7 mouse cellular contexts compared by ENCODE assay signal in genomic region chr8:45884552-45884951, GRCm38 (mm10). TPM values are rescaled to one million over a fixed set of nuclear protein-coding genes. Genes with fewer than 3 reads are reported as not detected.
DNase-seq lines count a peak whose midpoint lies in the region; ATAC-seq and TF ChIP-seq lines count a peak whose summit lies in the region.

No protein-coding gene starts in this region.

- no peak for TF ChIP-seq CTCF in bone marrow macrophage, adult 2 months (IDR thresholded peaks at IDR 0.05; ENCODE audit: low read depth, low read length)
- TF ChIP-seq CTCF in kidney, postnatal 0 days (IDR thresholded peaks at IDR 0.05; ENCODE audit: low read depth) = peak; percentile 42

- H3K36me3 ChIP-seq in heart, embryonic 10.5 days = no peaks in the 10 kb centered on the region
- no peaks in the 10 kb centered on the region for H3K36me3 ChIP-seq in kidney, postnatal 0 days (ENCODE audit: insufficient read depth, low read length)
- no peaks in the 10 kb centered on the region for H3K36me3 ChIP-seq in midbrain, embryonic 10.5 days

- 0 out of 2 replicates have a peak, but pooled peaks cover 2% of the 10 kb centered on the region for H3K4me1 ChIP-seq in bone marrow macrophage, adult 2 months (ENCODE audit: control insufficient read depth, insufficient read depth, low read length)
- H3K4me1 ChIP-seq in heart, embryonic 10.5 days = peaks cover 29% of the 10 kb centered on the region
- no peaks in the 10 kb centered on the region for H3K4me1 ChIP-seq in kidney, postnatal 0 days (replicated peaks; ENCODE audit: insufficient read depth, low read length)
- peaks cover 20% of the 10 kb centered on the region for H3K4me1 ChIP-seq in midbrain, embryonic 10.5 days

- peak; percentile 19 to 29 for DNase-seq in B cell, adult 2 months
- no peak for DNase-seq in heart, embryonic 10.5 days (ENCODE audit: low spot score)
- DNase-seq in kidney, postnatal 0 days (ENCODE audit: low spot score) = peak; percentile 57
- peak; percentile 23 for DNase-seq in midbrain, embryonic 10.5 days (ENCODE audit: low spot score)
- DNase-seq in frontal cortex, postnatal 14 days (ENCODE audit: low spot score in 2 of 2) = no peak

- H3K4me3 ChIP-seq in bone marrow macrophage, adult 2 months (ENCODE audit: insufficient read depth, low read length) = peak overlapping the region; percentile 42
- peak overlapping the region; percentile 68 for H3K4me3 ChIP-seq in heart, embryonic 10.5 days
- H3K4me3 ChIP-seq in kidney, postnatal 0 days (replicated peaks; ENCODE audit: low read depth, low read length) = peak overlapping the region; percentile 42
- H3K4me3 ChIP-seq in midbrain, embryonic 10.5 days = peak overlapping the region; percentile 61

- no peaks in the 10 kb centered on the region for H3K27me3 ChIP-seq in heart, embryonic 10.5 days (ENCODE audit: insufficient read depth, poor library complexity, severe bottlenecking)
- H3K27me3 ChIP-seq in kidney, postnatal 0 days (ENCODE audit: insufficient read depth, low read length) = no peaks in the 10 kb centered on the region
- H3K27me3 ChIP-seq in midbrain, embryonic 10.5 days (ENCODE audit: low read depth, poor library complexity, severe bottlenecking) = peaks cover 35% of the 10 kb centered on the region

- no peak overlapping the region for H3K9ac ChIP-seq in kidney, postnatal 0 days (ENCODE audit: low read depth, low read length)

- no peaks in the 10 kb centered on the region for H3K9me3 ChIP-seq in heart, embryonic 10.5 days
- no peaks in the 10 kb centered on the region for H3K9me3 ChIP-seq in kidney, postnatal 0 days (replicated peaks; ENCODE audit: low read length)
- H3K9me3 ChIP-seq in midbrain, embryonic 10.5 days (replicated peaks) = no peaks in the 10 kb centered on the region; the same call in 1 of the 2 replicates

- no peak for ATAC-seq in kidney, postnatal 0 days (replicated peaks; ENCODE audit: low FRiP score, low read depth)
- ATAC-seq in CD4-positive, CD25-positive, alpha-beta regulatory T cell, adult 4 months = no peak

- no peak overlapping the region for H3K27ac ChIP-seq in bone marrow macrophage, adult 2 months (ENCODE audit: insufficient read depth, low read depth, low read length)
- H3K27ac ChIP-seq in heart, embryonic 10.5 days = peak overlapping the region; percentile 84
- no peak overlapping the region for H3K27ac ChIP-seq in kidney, postnatal 0 days
- no peak overlapping the region; the same call in 1 of the 2 replicates for H3K27ac ChIP-seq in midbrain, embryonic 10.5 days (replicated peaks)

- H3K4me2 ChIP-seq in kidney, postnatal 0 days (ENCODE audit: low read length) = peak overlapping the region; percentile 86

- no peak for TF ChIP-seq POLR2A in bone marrow macrophage, adult 2 months (IDR thresholded peaks at IDR 0.05; ENCODE audit: borderline replicate concordance, low read depth, low read length)

- WGBS in heart, embryonic 10.5 days = 12% methylated on average over 13 of the region's 13 CpGs
- 5% methylated on average over 13 of the region's 13 CpGs for WGBS in kidney, postnatal 0 days
- WGBS in midbrain, embryonic 10.5 days = 18% methylated on average over 13 of the region's 13 CpGs

RNA-seq across cellular contexts. Expression of gene Pdlim3, which starts 0.7 kb away (rescaled TPM):
- not detected in 2 replicates for polyA plus RNA-seq in bone marrow macrophage, adult 2 months (2012; ENCODE audit: insufficient read depth, insufficient read length, missing spikeins)
- polyA plus RNA-seq in heart, embryonic 10.5 days (2016; fragmentation: Nextera tagmentation; extraction: Ambion mirVana) = 148 and 236 TPM in 2 replicates
- polyA plus RNA-seq in kidney, postnatal 0 days (2015; fragmentation: Nextera tagmentation; extraction: Ambion mirVana) = 23.7 and 26.1 TPM in 2 replicates
- polyA plus RNA-seq in midbrain, embryonic 10.5 days (2016; fragmentation: Nextera tagmentation; extraction: Ambion mirVana) = 10.6 and 31.0 TPM in 2 replicates
- not detected for polyA plus RNA-seq in CD4-positive, CD25-positive, alpha-beta regulatory T cell, adult 4 months (2017; shearing (Covaris generic))

RNA-seq across cellular contexts. Expression of gene Ccdc110, which starts 49.9 kb away (rescaled TPM):
- not detected in 2 replicates for polyA plus RNA-seq in bone marrow macrophage, adult 2 months (2012; ENCODE audit: insufficient read depth, insufficient read length, missing spikeins)
- polyA plus RNA-seq in heart, embryonic 10.5 days (2016; fragmentation: Nextera tagmentation; extraction: Ambion mirVana) = 0.08 TPM in 1 of 2 replicates, not detected in the other
- polyA plus RNA-seq in kidney, postnatal 0 days (2015; fragmentation: Nextera tagmentation; extraction: Ambion mirVana) = not detected in 2 replicates
- polyA plus RNA-seq in midbrain, embryonic 10.5 days (2016; fragmentation: Nextera tagmentation; extraction: Ambion mirVana) = 0.19 TPM in 1 of 2 replicates, not detected in the other
- polyA plus RNA-seq in CD4-positive, CD25-positive, alpha-beta regulatory T cell, adult 4 months (2017; shearing (Covaris generic)) = not detected

Comparison
In these comparisons a context has a peak if more than half of its experiments do, and no peak if none do; other contexts are left out.
1. DNase-seq: peak in B cell, adult 2 months (2 of 2), kidney, postnatal 0 days (single experiment) and midbrain, embryonic 10.5 days (single experiment); none in heart, embryonic 10.5 days (single experiment) and frontal cortex, postnatal 14 days (0 of 2).
2. RNA of gene Pdlim3, which starts 0.7 kb away (polyA plus RNA-seq): 148 to 236 TPM in heart, embryonic 10.5 days, 23.7 to 26.1 TPM in kidney, postnatal 0 days and 10.6 to 31.0 TPM in midbrain, embryonic 10.5 days; not detected in CD4-positive, CD25-positive, alpha-beta regulatory T cell, adult 4 months and not detected in bone marrow macrophage, adult 2 months; every median in the first group is over 10 times any median in the second.
3. Peak in every context shown above with its lines, with median percentiles within 50 percentile points of each other: H3K4me3 ChIP-seq.